Mouse (Mus musculus): ENCODE measurements around the gene Nupl2. TPM values are rescaled to one million over a fixed set of nuclear protein-coding genes. Genes with fewer than 3 reads are reported as not detected.

Nupl2 gene
- total and polyA plus RNA-seq, 3 experiments = 12.0 to 33.9 (median 28.9) TPM

DNA sequence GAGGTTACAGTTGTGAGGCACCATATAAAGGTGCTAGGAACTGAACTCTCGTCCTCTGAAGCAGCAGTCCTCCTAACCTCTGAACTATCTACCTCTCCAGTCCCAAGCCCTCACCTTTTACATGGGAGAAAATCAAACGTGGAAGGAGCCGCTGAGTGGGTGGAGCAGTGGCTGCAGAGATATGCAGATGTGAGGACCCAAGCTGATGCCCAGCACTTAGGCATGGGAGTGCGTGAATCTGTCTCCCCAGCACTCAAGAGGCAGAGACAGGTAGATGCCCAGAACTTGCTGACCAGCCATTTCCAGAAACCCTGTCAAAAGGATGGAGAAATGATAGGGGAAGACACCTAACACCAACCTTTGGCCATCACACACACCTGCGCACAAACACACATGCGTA lies 18.3 kb downstream of the Nupl2 start:
- DNase-seq (ENCODE audit: extremely low read depth) = no peak
- TF ChIP-seq MXI1 (IDR thresholded peaks at IDR 0.05; ENCODE audit: low read depth, low read length) (no peak), MAZ (IDR thresholded peaks at IDR 0.05; ENCODE audit: low read depth, low read length) (no peak), USF2 (conservative IDR thresholded peaks at IDR 0.05; ENCODE audit: low read depth, low read length) (no peak), TBP (conservative IDR thresholded peaks at IDR 0.05; ENCODE audit: low read depth, low read length) (no peak), ZMIZ1 (IDR thresholded peaks at IDR 0.05; ENCODE audit: low read depth, low read length) (no peak), ZC3H11A (IDR thresholded peaks at IDR 0.05; ENCODE audit: low read depth, low read length) (no peak), POLR2AphosphoS2 (IDR thresholded peaks at IDR 0.05; ENCODE audit: low read depth, low read length) (no peak), USF1 (IDR thresholded peaks at IDR 0.05; ENCODE audit: low read depth, low read length) (no peak), RCOR1 (conservative IDR thresholded peaks at IDR 0.05; ENCODE audit: low read depth, low read length) (no peak), POLR2A (IDR thresholded peaks at IDR 0.05; ENCODE audit: low read depth, low read length) (no peak), MAX (IDR thresholded peaks at IDR 0.05; ENCODE audit: low read length) (no peak), ZNF384 (IDR thresholded peaks at IDR 0.05; ENCODE audit: low read depth, low read length) (no peak), PAX5 (IDR thresholded peaks at IDR 0.05; ENCODE audit: low read length) (no peak), SIN3A (IDR thresholded peaks at IDR 0.05; ENCODE audit: low read length) (no peak), RAD21 (IDR thresholded peaks at IDR 0.05; ENCODE audit: low read depth, low read length) (no peak), KAT2A (IDR thresholded peaks at IDR 0.05; ENCODE audit: insufficient replicate concordance, low read length) (no peak), JUN (IDR thresholded peaks at IDR 0.05; ENCODE audit: insufficient read depth, low read depth, low read length) (no peak), BHLHE40 (IDR thresholded peaks at IDR 0.05; ENCODE audit: low read depth, low read length) (no peak)
- no peak overlapping the region for H3K9ac ChIP-seq (ENCODE audit: insufficient read depth, low read depth)
- no peak overlapping the region for H3K27ac ChIP-seq (ENCODE audit: insufficient read depth, low read depth)
- in situ Hi-C loops (cut with MboI; ENCODE audit: low pct_ligation_motif_present, low pct_unique_long_range_greater_than_20kb, low sequenced_read_pairs) = no loop called here
- peaks cover 8% of the 10 kb centered on the region for H3K9me3 ChIP-seq (replicated peaks; ENCODE audit: low read length)
- no peaks in the 10 kb centered on the region for H3K79me2 ChIP-seq (replicated peaks; ENCODE audit: control insufficient read depth, extremely low read depth, insufficient read depth, poor library complexity, severe bottlenecking)
- no peak overlapping the region for H3K4me3 ChIP-seq (replicated peaks in 1 of 3; ENCODE audit: low read depth in 2 of 3, low read length in 2 of 3, poor library complexity in 1 of 3)
- H3K4me1 ChIP-seq (ENCODE audit: control insufficient read depth in 1 of 2, insufficient read depth in 2 of 2) = no peaks in the 10 kb centered on the region
- no peak overlapping the region for H3K4me2 ChIP-seq (ENCODE audit: insufficient read depth, low read depth, poor library complexity, severe bottlenecking)
- dilution Hi-C loops (cut with MboI; ENCODE audit: extremely low pct_ligation_motif_present, extremely low pct_unique_long_range_greater_than_20kb, low sequenced_read_pairs) = no loop called here
- no peaks in the 10 kb centered on the region for H3K27me3 ChIP-seq (replicated peaks)
- peaks cover 38 to 69% of the 10 kb centered on the region in 2 experiments for H3K36me3 ChIP-seq (replicated peaks in 1 of 2; ENCODE audit: control insufficient read depth in 1 of 2, insufficient read depth in 1 of 2, low read length in 1 of 2)

DNA sequence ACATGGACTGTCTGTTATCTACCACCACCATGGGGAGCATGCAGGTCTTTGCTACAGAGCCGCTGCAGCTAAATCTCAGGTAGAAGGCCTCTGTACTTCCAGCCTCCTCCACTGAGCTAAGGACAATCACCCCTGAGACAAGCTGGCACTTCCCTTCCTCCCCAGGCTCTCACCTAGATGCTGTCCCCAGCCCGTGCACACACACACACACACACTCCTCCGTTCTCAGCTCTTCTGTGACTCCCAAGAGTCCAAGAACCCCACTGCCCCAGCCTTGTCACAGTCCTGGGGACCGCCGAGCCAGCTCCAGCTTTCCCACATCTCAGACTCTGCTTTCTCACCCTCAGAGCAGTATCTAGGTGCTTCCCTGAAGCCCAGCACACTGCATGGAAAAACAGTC lies 19.2 kb downstream of the Nupl2 start:
- H3K9ac ChIP-seq (ENCODE audit: insufficient read depth, low read depth) = no peak overlapping the region
- dilution Hi-C loops (cut with MboI; ENCODE audit: extremely low pct_ligation_motif_present, extremely low pct_unique_long_range_greater_than_20kb, low sequenced_read_pairs) (no loop called here), in situ Hi-C loops (cut with MboI; ENCODE audit: low pct_ligation_motif_present, low pct_unique_long_range_greater_than_20kb, low sequenced_read_pairs) (no loop called here)
- no peak for DNase-seq (ENCODE audit: extremely low read depth)
- H3K79me2 ChIP-seq (replicated peaks; ENCODE audit: control insufficient read depth, extremely low read depth, insufficient read depth, poor library complexity, severe bottlenecking) = no peaks in the 10 kb centered on the region
- no peak overlapping the region for H3K4me3 ChIP-seq (replicated peaks in 1 of 3; ENCODE audit: low read depth in 2 of 3, low read length in 2 of 3, poor library complexity in 1 of 3)
- no peaks in the 10 kb centered on the region for H3K4me1 ChIP-seq (ENCODE audit: control insufficient read depth in 1 of 2, insufficient read depth in 2 of 2)
- no peak overlapping the region for H3K27ac ChIP-seq (ENCODE audit: insufficient read depth, low read depth)
- no peaks in the 10 kb centered on the region for H3K27me3 ChIP-seq (replicated peaks)
- H3K4me2 ChIP-seq (ENCODE audit: insufficient read depth, low read depth, poor library complexity, severe bottlenecking) = no peak overlapping the region
- no peak for TF ChIP-seq ELF1 (IDR thresholded peaks at IDR 0.05; ENCODE audit: low read depth, low read length)
- TF ChIP-seq KAT2A (IDR thresholded peaks at IDR 0.05; ENCODE audit: insufficient replicate concordance, low read length) = no peak
- no peak for TF ChIP-seq EP300 (IDR thresholded peaks at IDR 0.05; ENCODE audit: low read length)
- TF ChIP-seq POLR2A (IDR thresholded peaks at IDR 0.05; ENCODE audit: low read depth, low read length) = no peak
- no peak for TF ChIP-seq NELFE (IDR thresholded peaks at IDR 0.05; ENCODE audit: low read depth, low read length)
- no peak for TF ChIP-seq IRF4 (IDR thresholded peaks at IDR 0.05; ENCODE audit: low read depth, low read length)
- no peak for TF ChIP-seq GABPA (IDR thresholded peaks at IDR 0.05; ENCODE audit: insufficient replicate concordance, low read depth, low read length)
- TF ChIP-seq RCOR1 (conservative IDR thresholded peaks at IDR 0.05; ENCODE audit: low read depth, low read length) = no peak
- TF ChIP-seq JUND (conservative IDR thresholded peaks at IDR 0.05; ENCODE audit: low read depth, low read length) = no peak
- no peak for TF ChIP-seq USF1 (IDR thresholded peaks at IDR 0.05; ENCODE audit: low read depth, low read length)
- no peak for TF ChIP-seq BHLHE40 (IDR thresholded peaks at IDR 0.05; ENCODE audit: low read depth, low read length)
- TF ChIP-seq MYC (IDR thresholded peaks at IDR 0.05; ENCODE audit: low read depth, low read length) = no peak
- TF ChIP-seq E2F4 (IDR thresholded peaks at IDR 0.05; ENCODE audit: insufficient replicate concordance, low read depth, low read length) = no peak
- peaks cover 8% of the 10 kb centered on the region for H3K9me3 ChIP-seq (replicated peaks; ENCODE audit: low read length)
- peaks cover 32 to 63% of the 10 kb centered on the region in 2 experiments for H3K36me3 ChIP-seq (replicated peaks in 1 of 2; ENCODE audit: control insufficient read depth in 1 of 2, insufficient read depth in 1 of 2, low read length in 1 of 2)

All from CH12.LX (cell line).